Comparison of ENCODE assay signal across 21 mouse cellular contexts in genomic region chr15:85228568-85228967, GRCm38 (mm10). TPM values are rescaled to one million over a fixed set of nuclear protein-coding genes. Genes with fewer than 3 reads are reported as not detected.
A peak's percentile ranks its signal among the peaks of the same experiment; 100 is the strongest.
DNase-seq lines count a peak whose midpoint lies in the region; TF ChIP-seq lines count a peak whose summit lies in the region.
"Had no signal": no experiment of that assay in that cellular context is flagged by ENCODE, and none has a peak within 500 bp of the region (broad histone marks: within the 10 kb centered on the region; RNA-seq: fewer than 3 reads in every experiment).

No protein-coding gene starts in this region.

- H3K27me3 ChIP-seq in kidney, adult 2 months (replicated peaks; ENCODE audit: control insufficient read depth, insufficient read depth, low read length): no peaks in the 10 kb centered on the region
- no peaks in the 10 kb centered on the region for H3K27me3 ChIP-seq in C2C12 (ENCODE audit: control insufficient read depth, insufficient read depth, insufficient read length)
- H3K27me3 ChIP-seq in midbrain, embryonic 10.5 days (ENCODE audit: low read depth, poor library complexity, severe bottlenecking): no peaks in the 10 kb centered on the region
- H3K27me3 ChIP-seq: forebrain, embryonic 13.5 days; heart, embryonic 15.5 days; hindbrain, embryonic 13.5 days; Patski had no signal

- TF ChIP-seq POLR2A in kidney, adult 2 months (IDR thresholded peaks at IDR 0.05; ENCODE audit: low read depth, low read length): no peak

- no peak overlapping the region for H3K27ac ChIP-seq in kidney, adult 2 months (ENCODE audit: insufficient read depth, low read depth, low read length)
- H3K27ac ChIP-seq in midbrain, embryonic 10.5 days (replicated peaks): no peak overlapping the region
- H3K27ac ChIP-seq: embryonic facial prominence, embryonic 10.5 days; forebrain, embryonic 13.5 days; heart, adult 2 months; heart, embryonic 15.5 days; hindbrain, embryonic 13.5 days had no signal

- H3K4me3 ChIP-seq in kidney, adult 2 months (ENCODE audit: insufficient read depth, low read depth, low read length): no peak overlapping the region
- no peak overlapping the region for H3K4me3 ChIP-seq in C2C12 (ENCODE audit: insufficient read depth, poor library complexity, severe bottlenecking)
- H3K4me3 ChIP-seq in midbrain, embryonic 10.5 days: no peak overlapping the region
- H3K4me3 ChIP-seq: embryonic facial prominence, embryonic 10.5 days; forebrain, embryonic 13.5 days; heart, adult 2 months; heart, embryonic 15.5 days; hindbrain, embryonic 13.5 days had no signal

- 53% methylated on average over 3 of the region's 3 CpGs for WGBS in kidney, adult 2 months
- 89% methylated on average over 3 of the region's 3 CpGs for WGBS in midbrain, embryonic 10.5 days

- no peak for TF ChIP-seq CTCF in kidney, adult 2 months (conservative IDR thresholded peaks at IDR 0.05; ENCODE audit: insufficient read depth, insufficient read length, low read depth, low read length)
- no peak for TF ChIP-seq CTCF in C2C12 (IDR thresholded peaks at IDR 0.05; ENCODE audit: control insufficient read depth, insufficient read depth, insufficient read length)

- H3ac ChIP-seq in C2C12 (ENCODE audit: control insufficient read depth, insufficient read length, low read depth): no peak overlapping the region

- H3K4me1 ChIP-seq in kidney, adult 2 months (ENCODE audit: control insufficient read depth, insufficient read depth, low read length): no peaks in the 10 kb centered on the region
- H3K4me1 ChIP-seq in midbrain, embryonic 10.5 days: no peaks in the 10 kb centered on the region
- H3K4me1 ChIP-seq: embryonic facial prominence, embryonic 10.5 days; forebrain, embryonic 13.5 days; hindbrain, embryonic 13.5 days had no signal

- no peaks in the 10 kb centered on the region for H3K36me3 ChIP-seq in kidney, adult 2 months (ENCODE audit: control insufficient read depth, insufficient read depth, low read length)
- H3K36me3 ChIP-seq in C2C12 (ENCODE audit: control insufficient read depth, insufficient read depth): peaks cover 10% of the 10 kb centered on the region
- H3K36me3 ChIP-seq in midbrain, embryonic 10.5 days: peaks cover 99% of the 10 kb centered on the region

- DNase-seq in adrenal gland, postnatal 14 days: peak; percentile 25
- no peak for DNase-seq in adrenal gland, postnatal 4 days (ENCODE audit: low spot score in 2 of 2)
- peak; percentile 76 for DNase-seq in kidney, adult 2 months
- DNase-seq in kidney, postnatal 4 days: no peak
- peak; percentile 34 to 76 for DNase-seq in kidney, postnatal 25 days
- DNase-seq in midbrain, embryonic 10.5 days (ENCODE audit: low spot score): no peak
- DNase-seq in layer of hippocampus, postnatal 36 days: no peak
- DNase-seq: adrenal gland, postnatal 10 days; cerebellum, adult 18-20 months; cerebellum, adult 9-11 months; cerebellum, postnatal 36 days; forebrain, postnatal 0 days; gastrocnemius, postnatal 14 days; heart, adult 2 months; heart, postnatal 14 days had no signal

- no peaks in the 10 kb centered on the region for H3K9me3 ChIP-seq in midbrain, embryonic 10.5 days (replicated peaks)
- H3K9me3 ChIP-seq: embryonic facial prominence, embryonic 10.5 days; forebrain, embryonic 13.5 days; heart, embryonic 15.5 days; hindbrain, embryonic 13.5 days had no signal

- no peaks in the 10 kb centered on the region for H3K79me3 ChIP-seq in C2C12 (ENCODE audit: low read depth)

- H3K79me2 ChIP-seq in C2C12 (ENCODE audit: control insufficient read depth, insufficient read depth): no peaks in the 10 kb centered on the region

TF ChIP-seq in C2C12, 6 proteins besides CTCF, POLR2A, EP300 and RAD21:
- TF ChIP-seq USF1 (IDR thresholded peaks at IDR 0.05; ENCODE audit: low read depth) (peak; percentile 42), MYOG (IDR thresholded peaks at IDR 0.05; ENCODE audit: control insufficient read depth, extremely low read depth, insufficient read length) (no peak)

RNA-seq across cellular contexts. Expression of gene Fbln1, which starts 22.8 kb away (rescaled TPM):
- total RNA-seq in adrenal gland, postnatal 14 days (2021): 45.3 and 47.0 TPM in 2 replicates
- 10 to 100 TPM; 64.1 to 77.4 TPM for total RNA-seq in adrenal gland, postnatal 4 days (2021)
- 16.9 and 29.5 TPM in 2 replicates for polyA plus RNA-seq in kidney, adult 2 months (2012; rRNA removed)
- polyA plus RNA-seq in C2C12 (2012; fragmentation: generic; extraction: Trizol): 32.4 TPM
- polyA plus RNA-seq in midbrain, embryonic 10.5 days (2016; fragmentation: Nextera tagmentation; extraction: Ambion mirVana): 162 and 179 TPM in 2 replicates
- 10 to 100 TPM in 1 of 2 experiments, 1 to 10 TPM in 1; 9.7 to 16.6 TPM for total RNA-seq in layer of hippocampus, postnatal 36 days (2021)

Comparison
In these comparisons a context has a peak if more than half of its experiments do, and no peak if none do; other contexts are left out.
1. DNase-seq: peak in adrenal gland, postnatal 14 days (single experiment), kidney, adult 2 months (single experiment) and kidney, postnatal 25 days (2 of 2); none in adrenal gland, postnatal 4 days (0 of 2), kidney, postnatal 4 days (0 of 2), midbrain, embryonic 10.5 days (single experiment) and layer of hippocampus, postnatal 36 days (0 of 2).